Mouse (Mus musculus) CD4-positive, CD25-positive, alpha-beta regulatory T cell, adult 2 months (primary cell): ENCODE measurements around the gene Dlg1.

Experiments
- DNase-seq: peaks from one replicate; pipeline ENCODE4 v3.0.0-alpha.2; 2012; ENCODE audit warnings: low read depth, low spot score

The Dlg1 gene

DNA sequence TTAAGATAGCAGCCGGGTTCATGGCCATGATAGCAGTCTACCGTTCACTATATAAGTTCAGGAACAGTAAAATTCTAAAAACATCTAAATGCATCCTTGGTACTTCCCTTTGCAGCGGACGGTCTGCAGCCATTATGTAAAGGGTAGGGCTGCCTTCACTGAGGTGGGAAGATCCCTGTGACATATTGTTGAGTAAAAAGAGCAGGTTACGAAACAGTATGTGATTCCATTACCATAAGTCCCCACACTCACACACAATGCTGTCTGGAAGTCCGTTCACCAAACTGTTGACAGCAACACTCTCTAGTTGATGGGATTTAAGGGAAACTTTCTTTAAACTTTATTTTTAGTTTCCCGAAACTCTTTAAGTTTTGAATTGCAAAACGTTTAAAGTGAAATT is 240.0 kb downstream of the Dlg1 start:
- no peak for DNase-seq

DNA sequence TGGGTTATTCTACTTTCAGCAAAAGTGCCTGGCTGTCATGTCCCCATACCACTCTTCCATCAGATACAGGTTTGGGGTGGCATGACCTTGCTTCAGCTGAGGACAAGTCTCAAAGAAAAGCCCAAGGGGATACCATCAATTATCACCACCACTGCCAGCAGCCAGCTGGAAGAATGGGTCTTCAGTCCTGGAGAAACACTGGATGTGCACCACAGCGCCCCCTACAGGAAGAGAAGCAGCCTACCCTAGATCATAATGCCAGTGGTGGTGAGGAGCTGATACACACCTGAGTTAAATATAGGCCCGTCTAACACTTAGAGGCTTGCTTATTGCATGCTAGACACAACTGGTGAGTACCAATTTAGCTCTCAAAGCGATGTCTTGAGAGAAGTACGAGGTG is 242.1 kb downstream of the Dlg1 start:
- peak; percentile 43 for DNase-seq

DNA sequence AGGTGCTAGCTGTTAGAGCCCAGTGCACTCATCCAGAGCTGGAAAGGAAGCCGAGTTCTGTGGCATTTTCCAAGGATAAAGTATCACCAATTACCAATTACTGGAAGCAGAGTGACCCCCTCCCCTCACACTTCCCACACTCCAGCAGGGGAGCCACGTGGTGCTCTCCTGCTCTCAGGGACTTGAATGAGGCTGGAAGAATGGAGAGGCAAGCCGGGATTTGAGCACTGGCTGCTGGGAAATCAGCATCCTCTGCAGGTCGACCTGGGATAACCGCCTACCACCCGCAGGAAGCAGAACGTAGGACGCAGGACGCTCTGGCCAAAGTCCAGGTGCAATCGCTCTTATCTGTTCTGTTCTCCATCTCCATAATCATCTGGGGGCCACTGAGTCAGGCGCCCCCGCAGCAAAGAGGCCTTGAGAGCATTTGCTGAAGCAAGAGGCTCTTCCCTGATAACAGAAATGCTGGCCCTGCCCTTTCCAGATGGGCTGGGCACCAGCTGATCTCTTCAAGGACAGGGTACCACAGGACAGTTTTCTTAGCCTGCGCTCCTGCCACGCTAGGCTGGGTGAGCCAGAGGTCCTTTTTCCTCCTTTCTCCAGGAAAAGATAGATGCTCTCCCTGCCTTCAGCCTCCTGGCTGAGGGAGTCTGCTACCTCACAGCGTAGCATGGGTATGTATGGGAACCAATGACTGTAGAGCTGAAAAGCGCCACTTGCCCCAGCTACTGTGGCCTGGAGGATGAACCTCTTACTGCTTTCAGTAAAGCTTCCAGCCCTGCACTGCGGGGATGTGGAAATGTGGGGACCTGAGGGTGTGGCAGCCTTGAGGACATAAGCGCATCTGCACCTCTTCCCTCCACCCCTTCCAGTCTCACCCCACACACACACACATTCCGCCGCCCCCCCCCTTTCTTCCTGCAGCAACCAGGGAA is 242.9 kb downstream of the Dlg1 start:
- no peak for DNase-seq

DNA sequence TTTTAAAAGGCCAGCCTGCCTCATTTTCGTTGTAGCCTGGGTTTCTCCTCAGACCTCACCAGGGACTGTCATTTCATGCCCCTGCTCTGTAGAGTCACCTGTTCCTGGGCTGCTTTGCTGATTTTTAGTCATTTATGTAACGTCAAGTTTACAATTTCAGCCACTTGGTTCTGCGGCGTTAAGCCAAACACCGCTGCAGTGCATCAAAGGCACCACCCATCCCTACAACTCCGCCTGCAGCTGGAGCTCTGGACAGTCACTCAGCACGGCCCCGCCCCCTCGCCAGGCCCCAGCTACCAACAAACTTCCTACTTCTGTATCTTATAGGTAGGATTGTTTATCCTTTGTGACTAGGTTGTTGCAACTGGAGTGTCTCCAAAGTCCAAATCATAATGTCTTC is 243.7 kb downstream of the Dlg1 start:
- DNase-seq, result no peak

DNA sequence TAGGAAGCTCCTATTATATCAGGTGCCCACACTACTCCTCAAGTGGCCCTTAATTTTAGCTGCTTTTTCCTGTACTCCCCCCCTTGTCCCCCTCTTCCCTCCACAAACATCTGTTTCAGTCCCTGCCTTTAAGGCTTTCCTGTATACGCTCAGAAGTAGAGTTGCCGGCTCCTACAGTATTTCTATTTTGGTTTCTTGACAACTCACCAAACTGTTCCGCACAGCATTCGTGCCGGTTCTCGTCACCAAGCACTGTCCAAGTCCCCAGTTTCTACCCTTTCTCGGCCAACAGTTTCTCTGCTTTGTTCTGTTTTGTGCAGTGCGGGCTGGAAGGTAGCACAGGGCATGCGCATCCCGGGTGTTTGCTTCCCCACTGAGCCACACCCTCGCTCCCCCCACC is 245.7 kb downstream of the Dlg1 start:
- no peak for DNase-seq

DNA sequence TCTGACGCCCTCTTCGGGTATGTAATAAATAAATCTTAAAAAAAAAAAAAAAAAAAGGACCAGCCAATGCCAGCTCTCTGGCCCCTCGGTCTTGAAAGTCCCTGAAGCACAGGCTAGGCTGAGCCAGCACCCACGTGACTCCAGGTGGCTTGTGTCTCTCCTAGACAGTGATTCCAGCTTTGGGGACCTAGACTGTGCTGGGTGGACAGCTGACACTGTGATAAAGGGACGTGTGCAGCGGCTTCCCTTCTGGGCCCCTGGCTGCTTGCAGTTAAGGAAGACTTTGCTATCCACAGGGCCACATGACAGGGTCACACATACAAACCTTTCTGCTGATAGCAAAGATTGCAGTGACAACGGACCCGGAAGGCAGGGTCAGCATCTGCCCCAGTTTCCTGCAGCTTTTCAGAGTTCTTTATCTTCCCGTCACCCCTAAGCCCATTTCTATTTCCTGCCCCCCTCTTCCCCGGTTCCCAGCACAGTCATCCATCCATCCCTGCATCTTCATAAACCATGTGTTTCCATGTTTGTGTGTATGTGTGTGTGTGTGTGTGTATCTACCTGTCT is 247.1 kb downstream of the Dlg1 start:
- no peak for DNase-seq

DNA sequence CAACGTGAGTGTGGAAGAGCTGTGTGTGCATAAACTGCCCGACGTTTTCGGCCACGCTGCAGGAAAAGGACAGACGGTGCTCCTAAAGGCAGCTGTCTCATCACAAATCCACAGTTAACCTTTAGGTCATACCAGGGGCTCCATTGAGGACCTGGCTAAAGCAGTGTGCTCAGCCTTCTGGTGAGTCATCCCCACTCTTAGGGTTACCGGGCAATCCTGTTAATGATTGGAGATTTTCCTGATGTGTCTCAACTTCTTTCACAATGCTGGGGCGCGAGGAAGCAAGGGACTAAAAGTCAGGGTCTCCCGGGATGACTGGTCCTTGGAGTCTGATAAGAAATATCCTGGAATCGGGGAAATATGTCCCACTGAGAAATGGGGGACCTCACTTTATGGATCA is 254.5 kb downstream of the Dlg1 start:
- DNase-seq, result no peak

DNA sequence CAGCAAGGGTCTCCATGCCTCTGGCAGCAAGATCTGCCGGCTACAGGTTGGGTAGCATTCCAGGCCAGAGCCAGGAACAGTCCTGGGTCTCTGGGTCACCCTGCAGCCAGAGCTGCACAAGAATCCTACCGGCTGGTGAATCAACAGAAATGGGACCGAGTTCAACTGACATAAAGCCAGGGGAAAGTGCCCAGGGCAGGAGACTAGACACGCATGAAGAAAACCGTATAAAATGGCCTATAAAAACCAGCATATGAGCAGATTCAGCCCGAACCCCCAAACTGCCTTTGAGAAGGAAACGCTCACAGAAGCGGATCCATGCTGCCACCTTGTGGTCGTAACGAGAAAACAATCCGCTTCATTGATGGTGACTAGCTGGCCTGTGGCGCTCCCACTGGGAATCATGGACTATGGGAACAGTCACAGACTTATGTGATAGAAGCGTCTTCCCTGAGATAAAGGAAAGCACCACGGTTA is 255.0 kb downstream of the Dlg1 start:
- DNase-seq, result peak; percentile 85

DNA sequence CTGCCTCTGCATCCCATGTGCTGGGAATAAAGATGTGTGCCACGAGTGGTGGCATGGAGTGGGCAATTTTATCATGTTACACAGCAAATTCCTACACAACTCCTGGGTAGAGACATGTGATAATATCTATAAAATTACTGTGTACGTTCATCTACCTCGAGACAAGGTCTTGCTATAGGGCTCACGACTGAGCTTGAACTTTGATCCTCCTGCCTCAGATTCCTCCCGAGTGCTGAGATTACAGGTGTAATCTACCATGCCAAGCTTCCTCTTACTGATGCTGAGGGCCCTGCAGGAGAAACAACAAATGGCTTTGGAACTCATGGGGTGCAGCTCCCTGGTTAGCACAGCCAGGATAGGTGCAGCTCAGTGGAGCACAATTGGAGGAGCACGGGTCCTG is 261.1 kb downstream of the Dlg1 start:
- no peak for DNase-seq
